Mouse (Mus musculus) bone marrow macrophage, adult 2 months (primary cell): ENCODE measurements around the gene Strn3.

Experiments used
- CTCF ChIP-seq: IDR thresholded peaks from 2 replicates; pipeline ENCODE4 v1.5.1; 2012; ENCODE audit warnings: low read depth, mild to moderate bottlenecking, low read length, moderate library complexity
- POLR2A ChIP-seq: IDR thresholded peaks from 2 replicates; pipeline ENCODE4 v1.6.1; 2012; ENCODE audit warnings: mild to moderate bottlenecking, low read depth, low read length, borderline replicate concordance

DNA sequence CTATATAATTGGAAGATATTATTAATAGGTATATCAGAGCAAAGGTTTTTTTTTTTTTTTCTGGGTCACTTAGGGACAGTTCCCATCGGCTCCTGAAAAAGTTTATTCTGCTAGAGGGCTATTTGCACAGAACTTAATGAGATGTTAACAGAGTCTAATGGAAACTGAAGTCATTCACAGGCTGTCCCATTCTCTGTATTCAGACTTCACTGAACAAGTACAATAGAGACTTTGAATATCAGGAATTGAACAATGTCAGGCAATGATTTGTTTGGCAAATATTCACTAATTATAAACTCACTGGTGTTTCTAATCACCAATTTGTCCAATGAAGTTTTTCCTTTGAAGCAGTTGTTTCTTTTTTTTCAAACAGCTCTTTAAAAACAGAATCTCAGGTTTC is 45.1 kb upstream of the Strn3 start:
- no peak for TF ChIP-seq POLR2A
- TF ChIP-seq CTCF, result no peak
